Mouse (Mus musculus) heart, adult 2 months (tissue): ENCODE results near the gene Dyrk2. TPM values are rescaled to one million over a fixed set of nuclear protein-coding genes. Genes with fewer than 3 reads are reported as not detected.
A peak's percentile ranks its signal among the peaks of the same experiment; 100 is the strongest.

Experiments used
- DNase-seq, 2 experiments: peaks; one replicate each; pipeline ENCODE4 v3.0.0; 2021
- H3K27ac ChIP-seq: fragments of 200-600 bp; 2 replicates; pipeline ENCODE4 v1.8.1; 2022
- H3K27me3 ChIP-seq: fragments of 200-500 bp; 2 replicates; pipeline ENCODE4 v1.6.1; 2012; ENCODE audit warnings: mild to moderate bottlenecking, low read length, inconsistent platforms, mixed read lengths; ENCODE audit not compliant: control insufficient read depth, insufficient read depth
- H3K36me3 ChIP-seq: fragments of 200-500 bp; 2 replicates; pipeline ENCODE4 v1.6.1; 2012; ENCODE audit warnings: low read length, inconsistent platforms; ENCODE audit not compliant: control insufficient read depth, insufficient read depth
- H3K4me1 ChIP-seq: fragments of 200-500 bp; 2 replicates; pipeline ENCODE4 v1.6.1; 2011; ENCODE audit warnings: low read length; ENCODE audit not compliant: control insufficient read depth, insufficient read depth
- H3K4me3 ChIP-seq: fragments of 200-600 bp; 2 replicates; pipeline ENCODE4 v1.8.1; 2022
- H3K79me2 ChIP-seq: fragments of 200-500 bp; replicated peaks from 2 replicates; pipeline ENCODE4 v1.6.1; 2012; ENCODE audit warnings: mild to moderate bottlenecking, inconsistent platforms, low read length, moderate library complexity, mixed read lengths; ENCODE audit not compliant: control insufficient read depth, insufficient read depth
- H3K9ac ChIP-seq: fragments of 200-500 bp; 2 replicates; pipeline ENCODE4 v1.6.1; 2012; ENCODE audit warnings: low read depth, mild to moderate bottlenecking, control low read depth, inconsistent platforms, low read length, mixed read lengths
- CTCF ChIP-seq: fragments of 200-600 bp; IDR thresholded peaks from 2 replicates; pipeline ENCODE4 v1.8.1; 2022; ENCODE audit warnings: antibody characterized with exemption, mild to moderate bottlenecking, moderate library complexity
- EP300 ChIP-seq: fragments of 200-500 bp; IDR thresholded peaks from 2 replicates; pipeline ENCODE4 v1.6.1; 2011; ENCODE audit warnings: low read depth, low read length, control low read depth; ENCODE audit not compliant: insufficient read depth
- POLR2A ChIP-seq: fragments of 200-500 bp; IDR thresholded peaks from 2 replicates; pipeline ENCODE4 v1.6.1; 2011; ENCODE audit warnings: mild to moderate bottlenecking, low read depth, low read length, control low read depth; ENCODE audit not compliant: insufficient read depth
- WGBS: fragments of 180-500 bp; shearing (Covaris S2); methylation state at CpG from one replicate; pipeline ENCODE4 v1.1.7; 2018; 5-methylcytosine and 5-hydroxymethylcytosine counted together
- intact Hi-C: fragments of 180-260 bp; cut with DNase I; formaldehyde crosslinking; loops from one replicate; pipeline ENCODE4 v1.15.1; 2025
- polyA plus RNA-seq: library from polyadenylated mRNA; depleted of rRNA; stranded (reverse); fragments of >200 nt; gene quantifications from 2 replicates; pipeline ENCODE4 v1.2.3, GENCODE M21; 2012
- total RNA-seq, 2 experiments: library from RNA; stranded (reverse); gene quantifications; 2 replicates each; pipeline ENCODE4 v1.2.3; 2021

Gene Dyrk2
- total and polyA plus RNA-seq, 3 experiments = 12.1 to 42.1 (median 32.4) TPM

DNA sequence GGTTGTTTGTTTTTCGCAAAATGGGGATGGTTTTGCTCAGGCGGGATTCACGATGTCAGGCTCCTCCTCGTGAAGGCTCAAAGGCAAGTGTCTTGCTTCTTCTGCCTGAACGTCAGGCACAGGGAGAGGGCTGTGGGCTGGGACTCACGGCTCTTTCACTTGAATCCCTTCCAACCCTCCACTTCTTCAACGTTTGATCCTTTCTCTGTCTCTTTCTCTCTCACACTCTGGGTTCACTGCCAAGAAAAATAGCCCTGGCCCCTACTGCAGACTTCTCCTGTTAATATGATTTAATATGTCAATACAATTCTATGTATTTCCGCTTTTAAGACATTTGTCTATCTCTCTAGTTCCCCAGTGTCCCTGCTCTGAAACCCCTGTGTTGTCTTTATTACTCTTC, 32.4 kb downstream of the Dyrk2 start:
- 58% methylated on average over 8 of the region's 8 CpGs for WGBS
- intact Hi-C loops = no loop called here
- no peak for TF ChIP-seq POLR2A
- no peak for TF ChIP-seq EP300
- TF ChIP-seq CTCF = no peak

DNA sequence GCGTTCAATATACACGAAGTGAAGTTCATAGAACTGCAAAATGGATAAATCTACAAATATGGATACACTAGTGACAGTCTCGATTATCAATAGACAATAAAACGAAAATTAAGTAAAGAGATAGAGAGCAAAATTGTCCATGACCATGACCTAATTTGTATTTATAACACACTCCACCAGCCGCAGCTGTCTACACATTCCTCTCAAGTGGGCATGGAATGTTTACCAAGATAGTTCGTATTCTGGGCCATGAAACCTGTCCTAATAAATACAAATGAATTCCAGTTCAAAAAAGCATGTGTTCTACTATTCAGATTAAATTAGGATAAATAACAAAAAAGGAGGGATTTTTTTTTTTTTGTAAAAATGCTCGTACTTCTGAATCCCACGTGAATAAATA, 38.8 kb downstream of the Dyrk2 start:
- no peak overlapping the region for H3K27ac ChIP-seq
- H3K27me3 ChIP-seq = no peaks in the 10 kb centered on the region
- H3K79me2 ChIP-seq = no peaks in the 10 kb centered on the region
- H3K4me1 ChIP-seq = no peaks in the 10 kb centered on the region
- 68% methylated on average over 8 of the region's 8 CpGs for WGBS
- no peak overlapping the region for H3K4me3 ChIP-seq
- intact Hi-C loops = no loop called here
- H3K36me3 ChIP-seq = no peaks in the 10 kb centered on the region
- TF ChIP-seq POLR2A (no peak), CTCF (no peak), EP300 (no peak)
- H3K9ac ChIP-seq = no peak overlapping the region
- no peak for DNase-seq

More for the DNA sequence above, 32.4 kb downstream of the Dyrk2 start:
- H3K4me3 ChIP-seq = no peak overlapping the region
- no peaks in the 10 kb centered on the region for H3K27me3 ChIP-seq
- no peaks in the 10 kb centered on the region for H3K79me2 ChIP-seq
- peak overlapping the region; percentile 25; the same call in 1 of the 2 replicates for H3K9ac ChIP-seq
- no peak overlapping the region for H3K27ac ChIP-seq
- no peak for DNase-seq
- H3K36me3 ChIP-seq = no peaks in the 10 kb centered on the region
- H3K4me1 ChIP-seq = peaks cover 2% of the 10 kb centered on the region

- no peak for DNase-seq
- H3K36me3 ChIP-seq = no peaks in the 10 kb centered on the region
- no peak for TF ChIP-seq CTCF
- TF ChIP-seq EP300 = no peak
- TF ChIP-seq POLR2A = no peak
- H3K4me1 ChIP-seq = no peaks in the 10 kb centered on the region
- H3K27ac ChIP-seq = no peak overlapping the region
- WGBS = 40% methylated on average over 2 of the region's 2 CpGs
- no peaks in the 10 kb centered on the region for H3K27me3 ChIP-seq
- intact Hi-C loops = no loop called here
- H3K79me2 ChIP-seq = no peaks in the 10 kb centered on the region
- no peak overlapping the region for H3K4me3 ChIP-seq
- no peak overlapping the region for H3K9ac ChIP-seq
Observed at GRCm38 (mm10) chr10:118829641-118830040, 40.4 kb downstream of the Dyrk2 start.

DNA sequence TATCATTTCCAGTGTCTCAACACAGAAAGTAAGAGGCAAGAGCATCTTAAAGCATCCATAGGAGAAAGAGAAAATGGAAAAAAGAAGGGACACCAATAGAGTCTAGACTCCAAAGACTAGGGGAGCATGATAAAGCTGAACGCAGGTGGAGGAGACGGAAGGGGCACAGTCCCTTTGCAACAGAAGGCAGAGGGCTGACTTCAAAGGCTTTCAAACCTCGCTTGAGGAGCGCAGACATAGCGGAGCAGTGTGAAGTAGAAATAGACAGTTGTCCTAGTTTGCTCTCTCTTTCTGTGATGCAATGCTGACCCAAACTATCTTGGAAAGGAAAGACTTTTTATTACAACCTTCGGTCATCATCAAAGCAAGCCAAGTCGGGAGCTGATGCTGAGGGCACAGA, 42.9 kb downstream of the Dyrk2 start:
- intact Hi-C loops = no loop called here

DNA sequence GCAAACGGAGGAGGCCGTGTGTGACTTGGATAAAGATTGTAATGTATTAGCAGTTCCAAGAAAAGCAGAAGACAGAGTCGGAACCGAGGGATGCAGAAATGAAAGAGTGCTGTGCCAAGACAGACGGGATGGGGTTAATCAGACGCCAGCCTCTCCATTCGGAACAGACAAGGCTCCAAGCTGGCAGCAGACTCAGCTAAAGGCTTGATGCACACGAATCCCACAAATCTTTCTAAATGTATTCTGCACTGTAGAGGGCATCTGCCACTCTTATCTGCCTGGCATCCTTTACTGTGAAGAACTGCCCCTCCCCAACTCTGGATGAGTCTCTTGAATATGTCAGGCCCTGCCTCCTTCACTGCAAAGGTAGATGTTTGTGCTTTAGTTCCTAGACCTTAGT, 45.2 kb downstream of the Dyrk2 start:
- no peak overlapping the region for H3K27ac ChIP-seq
- H3K9ac ChIP-seq = no peak overlapping the region
- no peaks in the 10 kb centered on the region for H3K4me1 ChIP-seq
- TF ChIP-seq EP300 (no peak), CTCF (no peak), POLR2A (no peak)
- H3K36me3 ChIP-seq = no peaks in the 10 kb centered on the region
- H3K79me2 ChIP-seq = no peaks in the 10 kb centered on the region
- intact Hi-C loops = no loop called here
- 63% methylated on average over 8 of the region's 8 CpGs for WGBS
- H3K4me3 ChIP-seq = no peak overlapping the region
- no peak for DNase-seq
- H3K27me3 ChIP-seq = no peaks in the 10 kb centered on the region

More for the DNA sequence above, 42.9 kb downstream of the Dyrk2 start:
- Histone ChIP-seq H3K79me2 (no peaks in the 10 kb centered on the region), H3K36me3 (no peaks in the 10 kb centered on the region), H3K9ac (no peak overlapping the region), H3K27ac (no peak overlapping the region), H3K4me3 (no peak overlapping the region), H3K27me3 (no peaks in the 10 kb centered on the region), H3K4me1 (no peaks in the 10 kb centered on the region)
- WGBS = 93% methylated on average over 7 of the region's 7 CpGs
- DNase-seq = no peak
- TF ChIP-seq EP300 (no peak), POLR2A (no peak), CTCF (no peak)

GRCm38 (mm10) chr10:118820901-118821300, 49.1 kb downstream of the Dyrk2 start:
- H3K36me3 ChIP-seq = no peaks in the 10 kb centered on the region
- H3K9ac ChIP-seq = no peak overlapping the region
- intact Hi-C loops = no loop called here
- no peak overlapping the region for H3K4me3 ChIP-seq
- no peaks in the 10 kb centered on the region for H3K27me3 ChIP-seq
- H3K4me1 ChIP-seq = no peaks in the 10 kb centered on the region
- DNase-seq = no peak
- no peak overlapping the region for H3K27ac ChIP-seq
- H3K79me2 ChIP-seq = no peaks in the 10 kb centered on the region
- 47% methylated on average over 7 of the region's 7 CpGs for WGBS
- TF ChIP-seq POLR2A (no peak), EP300 (no peak)
